Mouse (Mus musculus) hindbrain, postnatal 0 days (tissue): ENCODE measurements around the gene Abcc12. TPM values are rescaled to one million over a fixed set of nuclear protein-coding genes. Genes with fewer than 3 reads are reported as not detected.

ENCODE experiments used
- ATAC-seq: fragments of 200-750 bp; cut with Nextera tagmentation; 2 replicates; pipeline ENCODE4 v1.8.0; 2017; ENCODE audit warnings: mild to moderate bottlenecking, moderate TSS enrichment, moderate library complexity
- DNase-seq: peaks from one replicate; pipeline ENCODE4 v3.0.0-alpha.2; 2015; ENCODE audit warnings: low spot score
- H3K27ac ChIP-seq: fragments of 300-500 bp; sonication (generic); 2 replicates; pipeline ENCODE4 v1.5.1; 2014; ENCODE audit warnings: mild to moderate bottlenecking
- H3K27me3 ChIP-seq: fragments of 300-500 bp; sonication (generic); 2 replicates; pipeline ENCODE4 v1.6.1; 2014; ENCODE audit warnings: low read length, mixed read lengths; ENCODE audit not compliant: insufficient read depth
- H3K36me3 ChIP-seq: fragments of 300-500 bp; sonication (generic); 2 replicates; pipeline ENCODE4 v1.6.1; 2014; ENCODE audit warnings: low read length, mixed read lengths; ENCODE audit not compliant: insufficient read depth
- H3K4me1 ChIP-seq: fragments of 300-500 bp; sonication (generic); 2 replicates; pipeline ENCODE4 v1.6.1; 2014; ENCODE audit warnings: antibody characterized with exemption, low read length, mixed read lengths; ENCODE audit not compliant: insufficient read depth
- H3K4me2 ChIP-seq: fragments of 300-500 bp; sonication (generic); 2 replicates; pipeline ENCODE4 v1.6.1; 2014; ENCODE audit warnings: low read depth, mild to moderate bottlenecking, low read length, moderate library complexity, mixed read lengths
- H3K4me3 ChIP-seq: fragments of 300-500 bp; sonication (generic); 2 replicates; pipeline ENCODE4 v1.5.1; 2014; ENCODE audit warnings: low read length
- H3K9ac ChIP-seq: fragments of 300-500 bp; sonication (generic); replicated peaks from 2 replicates; pipeline ENCODE4 v1.6.1; 2014; ENCODE audit warnings: mild to moderate bottlenecking, low read length, moderate library complexity, mixed read lengths
- H3K9me3 ChIP-seq: fragments of 300-500 bp; sonication (generic); 2 replicates; pipeline ENCODE4 v1.6.1; 2016; ENCODE audit warnings: low read length, mixed read lengths
- CTCF ChIP-seq: IDR thresholded peaks from 2 replicates; pipeline ENCODE4 v1.5.1; 2016; ENCODE audit warnings: antibody characterized with exemption, control low read depth, low read depth
- WGBS: fragments of 180-500 bp; shearing (Covaris S2); extraction: QIAGEN DNeasy Blood & Tissue Kit; methylation state at CpG from one replicate; pipeline ENCODE4 v1.1.7; 2014; 5-methylcytosine and 5-hydroxymethylcytosine counted together
- polyA plus RNA-seq: library from polyadenylated mRNA; unstranded; fragments of >200 nt; fragmentation: Nextera tagmentation; extraction: Ambion mirVana; gene quantifications from 2 replicates; pipeline ENCODE4 v1.2.1, GENCODE M21; 2015
- total RNA-seq: library from RNA; depleted of rRNA; stranded (reverse); fragments of >200 nt; gene quantifications from 2 replicates; pipeline ENCODE4 v1.2.3, GENCODE M21; 2014

Abcc12 gene
- total and polyA plus RNA-seq, 2 experiments from 2014 or later: 0.19 to 0.26 TPM

DNA sequence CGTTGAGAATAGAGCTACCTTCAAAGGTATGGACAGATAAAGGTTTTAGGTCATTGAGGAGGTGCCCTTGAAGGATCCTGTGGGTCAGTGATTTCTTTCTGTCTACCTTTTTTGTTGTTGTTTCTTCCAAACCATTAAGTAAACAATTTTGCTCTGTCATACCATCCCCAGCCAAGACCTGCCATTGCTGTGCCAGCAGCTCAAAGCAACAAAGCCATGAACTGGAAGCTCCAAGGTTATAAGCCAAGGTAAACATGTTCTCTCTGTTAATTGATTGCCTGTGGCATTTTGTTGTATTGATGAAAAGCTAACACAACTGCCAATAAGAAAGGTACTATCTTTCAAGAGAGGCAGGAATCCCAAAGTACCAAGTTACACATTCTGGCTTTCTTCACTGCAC lies 86.6 kb downstream of the Abcc12 start:
- H3K4me2 ChIP-seq: no peak overlapping the region
- H3K9me3 ChIP-seq: no peaks in the 10 kb centered on the region
- H3K4me3 ChIP-seq: no peak overlapping the region
- no peak overlapping the region for H3K27ac ChIP-seq
- no peaks in the 10 kb centered on the region for H3K4me1 ChIP-seq
- no peak for TF ChIP-seq CTCF
- ATAC-seq (no peak), DNase-seq (no peak)
- no peak overlapping the region for H3K9ac ChIP-seq
- no peaks in the 10 kb centered on the region for H3K27me3 ChIP-seq
- 74% methylated on average over 1 of the region's 1 CpGs for WGBS
- H3K36me3 ChIP-seq: no peaks in the 10 kb centered on the region

- no peak for TF ChIP-seq CTCF
- ATAC-seq (no peak), DNase-seq (no peak)
- no peak overlapping the region for H3K27ac ChIP-seq
- WGBS: 94% methylated on average over 6 of the region's 6 CpGs
- no peaks in the 10 kb centered on the region for H3K9me3 ChIP-seq
- H3K9ac ChIP-seq: no peak overlapping the region
- no peaks in the 10 kb centered on the region for H3K36me3 ChIP-seq
- no peak overlapping the region for H3K4me2 ChIP-seq
- no peaks in the 10 kb centered on the region for H3K27me3 ChIP-seq
- H3K4me1 ChIP-seq: no peaks in the 10 kb centered on the region
- H3K4me3 ChIP-seq: no peak overlapping the region
Measured at GRCm38 (mm10) chr8:86485411-86485810, 95.1 kb downstream of the Abcc12 start.

GRCm38 (mm10) chr8:86484244-86484643 lies 96.2 kb downstream of the Abcc12 start:
- ATAC-seq (no peak), DNase-seq (no peak)
- no peak for TF ChIP-seq CTCF
- Histone ChIP-seq H3K9ac (no peak overlapping the region), H3K27me3 (no peaks in the 10 kb centered on the region), H3K4me3 (no peak overlapping the region), H3K9me3 (no peaks in the 10 kb centered on the region), H3K4me1 (no peaks in the 10 kb centered on the region), H3K27ac (no peak overlapping the region), H3K36me3 (no peaks in the 10 kb centered on the region), H3K4me2 (no peak overlapping the region)

- Histone ChIP-seq H3K36me3 (no peaks in the 10 kb centered on the region), H3K4me2 (no peak overlapping the region), H3K9ac (no peak overlapping the region), H3K27me3 (no peaks in the 10 kb centered on the region), H3K4me3 (no peak overlapping the region), H3K27ac (no peak overlapping the region), H3K9me3 (no peaks in the 10 kb centered on the region), H3K4me1 (no peaks in the 10 kb centered on the region)
- ATAC-seq: no peak
- no peak for DNase-seq
- WGBS: 96% methylated on average over 1 of the region's 1 CpGs
- no peak for TF ChIP-seq CTCF
Measured at GRCm38 (mm10) chr8:86482116-86482515, 98.4 kb downstream of the Abcc12 start.

- ATAC-seq (peak; percentile 89), DNase-seq (peak; percentile 84)
- Histone ChIP-seq H3K9ac (no peak overlapping the region), H3K4me2 (no peak overlapping the region), H3K36me3 (no peaks in the 10 kb centered on the region), H3K4me3 (no peak overlapping the region), H3K27me3 (no peaks in the 10 kb centered on the region), H3K9me3 (no peaks in the 10 kb centered on the region), H3K4me1 (no peaks in the 10 kb centered on the region), H3K27ac (no peak overlapping the region)
- 31% methylated on average over 9 of the region's 9 CpGs for WGBS
- TF ChIP-seq CTCF: peak; percentile 92
Measured at GRCm38 (mm10) chr8:86475711-86476438, 104.6 kb downstream of the Abcc12 start.

GRCm38 (mm10) chr8:86474461-86474860 lies 106.0 kb downstream of the Abcc12 start:
- no peaks in the 10 kb centered on the region for H3K4me1 ChIP-seq
- ATAC-seq (no peak), DNase-seq (no peak)
- TF ChIP-seq CTCF: no peak
- no peak overlapping the region for H3K27ac ChIP-seq
- H3K36me3 ChIP-seq: no peaks in the 10 kb centered on the region
- no peaks in the 10 kb centered on the region for H3K9me3 ChIP-seq
- no peak overlapping the region for H3K4me3 ChIP-seq
- H3K4me2 ChIP-seq: no peak overlapping the region
- H3K9ac ChIP-seq: no peak overlapping the region
- WGBS: 91% methylated on average over 4 of the region's 4 CpGs
- H3K27me3 ChIP-seq: no peaks in the 10 kb centered on the region

GRCm38 (mm10) chr8:86473121-86473520 lies 107.4 kb downstream of the Abcc12 start:
- Histone ChIP-seq H3K27ac (no peak overlapping the region), H3K4me3 (no peak overlapping the region), H3K4me1 (no peaks in the 10 kb centered on the region), H3K9me3 (no peaks in the 10 kb centered on the region), H3K27me3 (no peaks in the 10 kb centered on the region), H3K36me3 (no peaks in the 10 kb centered on the region), H3K9ac (no peak overlapping the region), H3K4me2 (no peak overlapping the region)
- WGBS: 37% methylated on average over 6 of the region's 6 CpGs
- no peak for TF ChIP-seq CTCF
- peak; percentile 12 for DNase-seq
- no peak for ATAC-seq
